Mouse (Mus musculus): ENCODE data around the gene Shc4.

Gene Shc4

DNA sequence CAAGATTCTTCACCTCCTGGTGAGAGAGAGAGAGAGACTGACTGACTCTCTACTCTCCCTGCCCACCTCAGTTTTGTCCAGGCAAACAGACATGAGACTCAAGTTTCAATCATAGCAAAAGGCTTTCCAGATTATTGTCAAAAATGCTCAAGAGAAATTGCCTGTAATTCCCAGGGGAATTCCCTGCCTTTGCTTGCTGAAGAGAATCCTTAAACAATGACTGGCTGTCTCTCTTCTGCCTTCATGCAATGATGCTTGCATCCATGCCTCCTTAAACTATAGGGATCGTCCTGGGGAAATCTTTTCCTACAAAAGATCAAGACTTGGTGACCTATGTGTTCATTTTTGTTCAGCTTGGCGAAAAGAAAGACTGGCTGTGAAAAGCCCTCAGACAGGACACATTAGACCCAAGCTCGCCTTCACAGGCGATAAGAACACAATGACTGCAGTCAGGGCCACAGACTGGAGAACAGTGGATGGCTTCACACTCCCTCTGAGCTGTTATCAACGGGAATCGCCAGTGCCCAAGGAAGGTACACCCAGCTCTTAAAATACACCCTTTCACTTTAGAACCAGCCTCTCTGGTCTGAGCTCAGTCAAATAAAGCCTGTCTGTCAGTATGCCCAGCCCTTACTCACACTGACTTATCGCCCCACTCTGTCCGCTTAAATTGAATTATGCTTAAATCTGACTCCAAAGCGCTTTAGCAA lies 38.4 kb downstream of the Shc4 start:
- DNase-seq (ENCODE audit: extremely low read depth, low read depth, low spot score) = no peak

- DNase-seq (ENCODE audit: extremely low read depth, low read depth, low spot score) = no peak
These were observed 39.1 kb downstream of the Shc4 start for GRCm38 (mm10) chr2:125684559-125685440.

DNA sequence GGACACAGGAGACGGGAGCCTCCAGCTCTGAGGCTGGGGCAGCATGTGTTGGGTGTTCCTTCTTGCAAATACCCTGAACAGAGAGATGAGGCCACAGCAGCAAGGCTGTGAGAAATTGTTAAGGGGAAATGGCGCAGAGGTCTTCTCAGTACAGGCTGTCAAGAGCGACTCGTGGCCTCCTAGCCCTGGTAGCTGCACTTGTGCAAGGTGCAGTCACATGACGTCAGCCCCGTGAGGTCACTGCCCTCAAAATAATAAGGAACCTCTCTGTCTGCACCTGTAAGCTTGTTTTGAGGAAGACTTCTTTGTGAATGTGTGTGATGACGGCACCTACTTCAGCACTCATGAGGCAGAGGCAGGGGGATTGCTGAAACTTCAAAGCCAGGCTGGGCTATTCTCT lies 40.1 kb downstream of the Shc4 start:
- DNase-seq (ENCODE audit: extremely low read depth, low read depth, low spot score) = no peak

- no peak for DNase-seq (ENCODE audit: extremely low read depth, low read depth, low spot score)
These were observed 42.1 kb downstream of the Shc4 start for GRCm38 (mm10) chr2:125681811-125682210.

DNA sequence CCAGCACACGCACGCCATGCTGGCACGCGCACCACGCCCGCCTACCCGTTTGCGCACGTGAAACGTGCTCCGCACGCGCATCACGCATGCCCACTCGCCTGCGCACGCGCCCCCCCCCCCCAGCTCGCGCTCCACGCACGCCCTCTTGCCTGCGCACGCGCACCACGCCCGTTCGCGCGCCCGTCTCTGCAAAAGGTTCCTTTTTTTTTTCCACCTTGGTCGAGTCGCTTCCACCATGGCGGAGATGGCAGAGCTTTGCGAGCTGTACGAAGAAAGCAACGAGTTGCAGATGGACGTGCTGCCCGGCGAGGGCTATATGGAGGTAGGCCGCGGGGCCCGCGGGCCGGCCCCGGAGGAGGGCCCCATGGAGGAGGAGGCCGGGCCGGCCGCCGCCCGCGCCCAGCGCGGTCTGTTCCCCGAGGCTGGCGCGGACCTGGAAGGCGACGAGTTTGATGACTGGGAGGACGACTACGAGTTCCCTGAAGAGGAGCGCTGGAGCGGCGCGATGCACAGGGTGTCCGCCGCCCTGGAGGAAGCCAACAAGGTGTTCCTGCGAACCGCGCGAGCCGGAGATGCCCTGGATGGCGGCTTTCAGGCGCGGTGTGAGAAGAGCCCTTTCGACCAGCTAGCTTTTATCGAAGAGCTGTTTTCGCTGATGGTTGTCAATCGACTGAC lies 50.9 kb downstream of the Shc4 start, which contains the start of gene Eid1:
Eid1 (plus strand) TSS at position 139 of the 675 bp plus-strand sequence.
- DNase-seq (ENCODE audit: extremely low read depth, low read depth, low spot score) = no peak

- DNase-seq (ENCODE audit: extremely low read depth, low read depth, low spot score) = no peak
These were observed 51.4 kb downstream of the Shc4 start for GRCm38 (mm10) chr2:125672568-125672956.

DNA sequence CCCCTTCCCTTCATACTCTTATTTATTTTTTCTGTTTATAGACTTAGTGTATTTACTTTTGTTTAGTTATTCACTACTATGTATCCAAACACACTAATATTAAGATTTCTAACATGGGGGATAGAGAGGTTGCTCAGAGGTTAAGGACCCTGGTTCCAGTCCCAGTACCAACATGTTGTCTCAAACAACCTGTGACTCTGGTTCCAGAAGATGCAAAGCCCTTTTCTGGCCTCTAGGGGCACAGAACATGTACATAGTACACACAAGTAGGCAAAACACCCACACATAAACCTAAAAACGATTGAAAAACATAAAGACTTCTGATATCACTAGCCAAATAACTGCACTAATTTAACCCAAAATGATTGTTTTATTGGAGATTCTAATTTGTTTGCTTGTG lies 53.1 kb downstream of the Shc4 start:
- DNase-seq (ENCODE audit: extremely low read depth, low read depth, low spot score) = no peak

DNA sequence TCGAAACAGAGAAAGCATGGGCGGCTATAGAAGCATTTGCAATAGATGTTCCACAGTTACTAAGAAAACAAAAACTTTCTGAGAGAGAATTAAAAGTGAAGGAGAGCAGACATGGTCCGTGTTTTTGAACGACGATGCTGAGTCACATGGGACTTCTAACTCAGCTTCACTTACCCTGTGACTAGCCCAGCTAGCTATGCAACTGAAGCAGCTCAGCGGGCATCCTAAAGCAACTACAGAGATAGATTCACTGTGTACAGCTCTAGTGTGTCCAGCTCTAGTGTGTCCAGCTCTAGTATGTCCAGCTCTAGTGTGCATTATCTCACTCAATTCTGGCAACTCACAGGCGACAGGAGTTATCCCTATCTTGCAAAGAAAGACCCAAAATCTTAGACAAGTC lies 56.2 kb downstream of the Shc4 start:
- DNase-seq (ENCODE audit: extremely low read depth, low read depth, low spot score) = no peak

GRCm38 (mm10) chr2:125667184-125667583 lies 56.8 kb downstream of the Shc4 start:
- no peak for DNase-seq (ENCODE audit: extremely low read depth, low read depth, low spot score)

GRCm38 (mm10) chr2:125666668-125667067 lies 57.3 kb downstream of the Shc4 start:
- DNase-seq (ENCODE audit: extremely low read depth, low read depth, low spot score) = no peak

DNA sequence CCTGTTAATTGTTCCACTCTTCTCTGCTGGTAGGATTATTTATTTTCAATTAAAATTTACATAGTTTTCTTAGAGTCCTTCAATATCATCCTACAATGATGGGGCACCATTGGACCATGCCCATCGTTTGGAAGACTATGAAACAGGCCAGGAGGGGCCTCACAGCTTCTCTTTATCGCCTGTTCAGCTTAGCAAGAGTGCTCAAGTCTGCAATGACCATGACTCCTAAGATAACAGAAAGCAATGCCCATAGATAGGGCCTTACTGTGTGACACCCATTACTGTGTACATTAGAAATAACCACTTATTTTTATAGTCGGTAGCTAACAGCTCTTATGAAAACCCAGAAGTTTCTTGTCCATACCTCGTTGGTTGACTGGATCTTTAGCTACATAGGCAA lies 58.0 kb downstream of the Shc4 start:
- DNase-seq (ENCODE audit: extremely low read depth, low read depth, low spot score) = no peak

GRCm38 (mm10) chr2:125665213-125665612 lies 58.7 kb downstream of the Shc4 start:
- DNase-seq (ENCODE audit: extremely low read depth, low read depth, low spot score) = no peak

- no peak for DNase-seq (ENCODE audit: extremely low read depth, low read depth, low spot score)
These were observed 61.4 kb downstream of the Shc4 start for GRCm38 (mm10) chr2:125662517-125662916.

DNA sequence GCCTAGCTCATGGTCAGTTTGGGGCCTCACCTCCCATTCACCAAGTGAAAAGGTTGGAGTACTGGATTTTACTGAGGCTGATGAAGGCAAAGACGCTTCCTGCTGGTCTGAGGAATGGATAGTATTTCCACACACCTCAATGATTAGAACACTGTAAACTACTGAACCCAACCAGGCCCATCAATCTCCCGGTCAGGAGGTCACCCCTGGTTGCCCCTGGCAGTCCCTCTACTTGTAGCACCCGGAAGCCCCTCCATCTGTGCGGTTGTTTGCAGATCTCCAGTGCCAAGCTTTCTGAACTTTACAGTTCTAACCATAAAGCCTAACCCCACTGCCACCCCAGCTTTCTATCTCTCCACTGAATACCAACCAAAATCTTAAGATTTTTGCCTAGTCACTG lies 62.8 kb downstream of the Shc4 start:
- no peak for DNase-seq (ENCODE audit: extremely low read depth, low read depth, low spot score)

GRCm38 (mm10) chr2:125660537-125661130 lies 63.3 kb downstream of the Shc4 start:
- DNase-seq (ENCODE audit: extremely low read depth, low read depth, low spot score) = no peak

GRCm38 (mm10) chr2:125659823-125660536 lies 64.0 kb downstream of the Shc4 start:
- no peak for DNase-seq (ENCODE audit: extremely low read depth, low read depth, low spot score)

DNA sequence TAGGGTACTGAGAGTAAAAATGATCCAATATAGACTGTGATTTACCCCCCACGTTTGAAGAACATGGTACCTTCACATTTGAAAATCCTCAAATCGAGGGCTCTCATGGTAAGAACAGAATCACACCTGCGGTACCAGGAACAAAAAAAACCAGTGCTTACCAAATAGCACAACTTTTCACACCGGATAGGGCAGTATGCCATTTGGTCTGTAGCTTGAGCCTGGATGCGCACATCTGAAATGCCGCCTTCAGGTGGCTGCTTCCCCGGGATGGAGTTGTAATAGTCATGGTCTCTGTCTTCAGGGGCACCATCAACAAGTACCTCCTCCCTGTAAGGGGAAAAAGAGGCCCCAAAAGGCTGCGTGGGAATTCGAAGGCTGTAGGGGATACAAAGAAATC lies 68.6 kb downstream of the Shc4 start:
- no peak for DNase-seq (ENCODE audit: extremely low read depth, low read depth, low spot score)

GRCm38 (mm10) chr2:125653286-125653685 lies 70.7 kb downstream of the Shc4 start:
- DNase-seq (ENCODE audit: extremely low read depth, low read depth, low spot score) = no peak

GRCm38 (mm10) chr2:125651563-125651962 lies 72.4 kb downstream of the Shc4 start:
- DNase-seq (ENCODE audit: extremely low read depth, low read depth, low spot score) = no peak

DNA sequence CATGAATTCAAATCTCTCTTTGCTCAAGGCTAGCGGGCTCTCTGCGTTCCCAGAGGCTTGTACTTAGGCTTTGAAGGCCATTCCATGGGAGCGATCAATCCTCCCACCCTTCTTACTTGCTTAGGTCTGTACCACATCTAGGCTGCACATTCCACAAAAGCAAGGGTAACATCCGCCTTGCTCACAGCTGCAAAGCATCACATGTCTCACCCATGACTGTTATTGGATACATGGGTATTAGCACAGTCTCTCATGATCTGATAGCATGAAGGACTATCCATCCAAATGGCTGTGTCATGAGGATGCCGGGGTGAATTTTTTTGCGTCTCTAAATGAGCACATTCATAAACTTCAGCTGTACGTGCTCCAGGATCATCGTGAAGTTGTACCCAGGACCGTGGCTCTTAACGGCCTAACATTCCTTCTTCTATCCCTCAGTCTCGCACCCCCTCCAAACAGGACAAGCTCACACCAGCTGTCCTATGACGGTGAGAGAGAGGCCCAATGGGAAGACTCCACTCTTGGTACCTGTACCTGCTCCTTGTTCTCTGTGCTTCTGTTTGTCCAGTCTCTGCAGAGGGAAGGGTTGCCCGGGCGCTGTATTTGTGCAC lies 73.1 kb downstream of the Shc4 start:
- DNase-seq (ENCODE audit: extremely low read depth, low read depth, low spot score) = no peak
